Mouse (Mus musculus): ENCODE measurements at regions not wholly inside any gene's neighbourhood (a gene's known extent, or its start where the extent isn't known, plus 50 kb on each side); places are given as distances from the start of the nearest gene placed in this dataset.

DNA sequence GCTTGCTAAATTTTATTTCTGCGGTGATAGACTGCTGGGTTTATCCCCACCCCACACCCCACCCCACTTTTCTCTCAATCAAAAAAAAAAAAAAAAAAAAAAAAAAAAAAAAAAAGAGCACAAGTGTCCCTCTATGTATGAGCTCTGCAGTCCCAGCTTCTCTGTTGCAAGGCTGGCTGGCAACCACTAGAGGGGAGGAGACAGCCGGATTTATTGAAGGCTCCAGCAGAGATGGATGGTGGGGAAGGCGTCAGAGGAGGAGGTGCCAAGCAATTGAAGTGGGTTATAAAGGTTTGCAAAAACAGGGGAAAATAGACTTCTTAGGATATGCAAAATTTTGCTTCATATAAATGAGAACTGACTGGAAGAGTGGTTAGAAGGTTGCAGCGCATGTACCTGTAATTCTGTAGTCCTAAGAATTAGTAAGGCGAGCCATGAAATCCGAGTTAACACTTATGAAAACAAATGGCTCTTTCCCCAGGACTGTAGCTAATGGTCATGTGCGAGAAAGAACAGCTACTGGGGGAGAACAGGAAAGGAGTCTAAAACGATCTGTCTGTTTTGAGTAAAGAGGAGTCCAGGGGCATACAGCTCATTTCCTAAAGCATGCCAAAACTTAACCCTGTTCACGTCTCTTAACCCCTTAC, 885.1 kb upstream of the Pou3f3 start:
- DNase-seq, result peak; percentile 50

DNA sequence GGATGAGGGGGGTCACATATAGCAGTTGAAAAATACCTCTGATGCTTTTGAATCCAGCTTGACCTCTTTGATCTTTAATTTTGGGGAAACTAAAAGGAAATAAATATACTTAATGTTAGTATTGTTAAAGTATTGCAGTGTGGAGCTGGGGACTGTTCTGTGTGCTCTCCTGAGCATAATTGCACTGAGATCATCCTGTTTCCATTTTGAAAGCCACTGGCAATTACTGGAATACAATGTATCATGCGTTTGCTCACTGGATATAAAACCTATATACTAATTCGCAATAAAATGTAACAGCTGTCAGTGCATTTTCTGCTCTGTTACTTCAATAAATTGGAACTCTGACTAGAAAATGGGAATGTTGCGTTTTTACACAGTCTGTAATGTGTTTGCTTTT, 884.4 kb upstream of the Pou3f3 start:
- DNase-seq, result no peak

DNA sequence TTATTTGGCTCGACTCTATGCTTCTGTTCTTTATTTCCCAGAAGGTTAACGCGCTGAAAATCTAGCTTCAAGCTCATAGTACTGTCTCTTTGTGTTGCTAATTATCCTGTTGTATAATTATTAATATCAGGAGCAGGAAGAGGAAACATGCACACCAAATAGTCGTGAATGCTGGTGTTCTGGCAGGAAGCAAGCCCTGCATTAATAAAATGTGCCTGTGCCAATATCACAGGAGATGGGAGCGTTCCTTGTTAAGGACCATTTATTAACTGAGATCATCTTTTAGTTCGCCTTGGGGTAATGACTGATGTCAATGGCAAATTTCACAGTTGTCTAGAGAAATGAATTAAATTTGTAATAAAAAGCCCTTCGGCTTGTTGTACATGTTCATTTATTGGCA, 883.5 kb upstream of the Pou3f3 start:
- DNase-seq, result no peak

DNA sequence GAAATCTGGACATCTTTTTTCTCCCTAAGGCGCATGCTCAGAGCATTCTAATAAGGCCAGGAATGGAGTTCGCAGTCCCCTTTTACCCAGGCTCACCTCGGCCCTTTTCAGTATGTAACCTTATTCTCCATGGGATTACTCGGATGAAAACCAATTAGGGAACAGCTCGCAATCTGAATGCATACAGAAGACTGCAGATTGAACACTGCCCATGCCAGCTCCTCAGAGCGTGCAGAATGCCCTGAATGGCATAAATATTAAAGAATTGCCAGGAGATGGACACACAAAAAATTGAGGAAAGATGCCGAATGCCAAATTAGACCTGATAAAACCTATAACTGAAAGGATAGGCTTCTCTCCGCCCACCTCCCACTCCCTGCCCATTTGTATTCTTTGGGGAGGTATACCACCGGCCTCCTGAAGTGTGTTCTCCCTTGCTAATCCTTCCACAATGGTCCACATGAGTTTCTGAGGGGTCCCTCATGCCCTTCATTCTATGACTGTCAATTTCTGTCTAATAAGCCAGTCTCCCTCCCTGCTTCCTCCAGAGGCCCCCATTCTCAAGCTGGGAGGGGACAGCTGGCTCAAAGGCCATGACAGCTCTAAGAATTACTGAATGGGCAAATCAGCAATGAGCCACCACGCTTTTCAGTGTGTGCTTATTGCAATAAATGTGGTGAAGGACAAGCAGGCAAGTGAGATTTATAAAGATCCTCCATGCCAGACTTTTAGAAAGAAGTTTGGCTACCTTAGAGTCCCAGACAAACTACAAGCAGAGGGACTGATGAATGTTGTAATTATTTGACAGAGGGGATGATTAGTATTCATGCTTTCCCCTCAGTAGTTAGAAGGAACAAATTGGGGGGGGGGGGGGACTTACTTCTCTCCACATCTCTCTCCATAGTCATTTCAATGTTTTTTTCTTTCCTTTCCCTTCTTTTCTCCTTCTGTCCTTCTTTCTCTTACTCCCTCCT, 881.2 kb upstream of the Pou3f3 start:
- no peak for DNase-seq

DNA sequence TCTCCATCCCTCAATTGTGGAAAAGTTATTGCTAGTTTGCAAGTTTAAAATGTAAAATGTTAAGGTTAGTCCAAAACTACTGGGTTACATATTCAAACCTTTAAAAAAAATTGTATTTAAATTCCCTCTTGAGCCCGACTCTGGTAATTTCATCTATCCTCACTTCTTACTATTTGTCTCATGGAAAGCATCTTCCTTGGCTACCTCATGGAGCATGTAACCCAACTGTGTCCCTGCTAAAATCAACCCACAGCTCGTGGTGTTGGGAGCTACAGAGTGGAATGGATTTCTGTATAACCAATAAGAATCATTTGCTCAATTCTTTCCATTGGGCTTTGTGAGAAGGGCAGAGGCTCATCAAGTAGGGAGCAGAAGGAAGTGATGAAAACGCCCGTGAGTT, 880.5 kb upstream of the Pou3f3 start:
- DNase-seq, result no peak

DNA sequence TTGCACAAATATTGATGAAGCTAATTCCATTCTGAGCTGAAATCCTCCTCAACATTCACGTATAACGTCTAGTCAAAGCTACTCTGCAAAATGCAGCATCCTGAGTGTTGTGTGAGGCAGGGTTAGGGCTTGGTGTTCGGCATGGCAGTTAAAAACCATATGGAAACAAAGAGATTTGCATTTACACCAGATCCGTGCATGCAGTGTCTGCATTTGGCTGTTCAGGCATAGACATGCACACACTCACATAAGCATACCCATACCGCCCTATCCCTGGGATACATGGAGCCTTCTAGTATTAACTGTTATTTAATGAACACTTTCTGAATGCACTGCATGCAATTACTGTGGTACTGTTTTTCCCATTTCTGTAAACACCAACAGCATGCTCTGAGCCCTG, 872.8 kb upstream of the Pou3f3 start:
- no peak for DNase-seq

DNA sequence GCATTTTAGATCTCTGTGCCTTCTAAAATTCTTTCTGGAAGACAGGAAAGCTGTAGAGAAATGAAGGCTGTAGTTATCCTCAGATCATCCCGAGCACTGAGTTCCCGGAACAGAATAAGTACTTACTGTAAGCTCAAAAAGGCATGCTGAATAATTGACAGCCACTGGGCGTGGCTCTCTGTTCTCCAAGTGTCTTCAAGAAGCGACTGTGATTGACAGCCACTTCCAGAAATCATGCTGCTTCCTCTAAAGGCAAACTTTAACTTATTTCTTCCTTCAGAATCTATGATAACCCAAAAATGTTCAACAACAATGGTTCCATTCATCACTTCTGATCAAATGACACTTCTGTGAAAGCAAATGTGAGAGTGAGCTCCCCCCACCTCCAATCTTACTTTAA, 870.3 kb upstream of the Pou3f3 start:
- no peak for DNase-seq

DNA sequence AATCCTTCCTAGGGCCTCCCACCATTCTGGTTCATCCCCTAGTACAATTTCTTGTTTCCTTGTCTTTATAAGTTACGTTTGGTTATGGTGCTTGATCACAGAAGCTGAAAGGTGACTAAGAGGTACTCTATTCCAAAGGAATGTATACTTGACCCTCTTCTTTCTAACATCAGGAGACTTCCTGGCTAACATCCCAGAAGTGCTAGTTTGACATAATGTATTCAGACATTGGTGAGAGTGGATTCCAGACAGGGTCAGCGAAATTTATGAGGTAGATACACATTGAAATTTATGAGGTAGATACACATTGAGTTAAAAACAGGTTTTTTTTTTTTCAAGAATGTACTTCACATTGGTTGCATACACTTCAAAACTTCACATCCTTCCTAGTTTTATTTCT, 863.9 kb upstream of the Pou3f3 start:
- DNase-seq, result no peak
